Mouse (Mus musculus) ZHBTc4 (cell line): ENCODE results near the gene Sgk1.

Experiments used
- DNase-seq: peaks from one replicate; pipeline ENCODE4 v3.0.0-alpha.2; 2011; ENCODE audit warnings: low read depth, low spot score

Sgk1 gene

GRCm38 (mm10) chr10:21916301-21917071, 34.5 kb downstream of the Sgk1 start:
- no peak for DNase-seq

GRCm38 (mm10) chr10:21918016-21918749, 36.2 kb downstream of the Sgk1 start:
- DNase-seq = peak; percentile 44

GRCm38 (mm10) chr10:21918750-21919145, 36.8 kb downstream of the Sgk1 start:
- no peak for DNase-seq

GRCm38 (mm10) chr10:21920611-21921010, 38.6 kb downstream of the Sgk1 start:
- peak; percentile 56 for DNase-seq

GRCm38 (mm10) chr10:21922716-21923350, 40.8 kb downstream of the Sgk1 start:
- no peak for DNase-seq

GRCm38 (mm10) chr10:21923495-21923952, 41.5 kb downstream of the Sgk1 start:
- DNase-seq = peak; percentile 88

GRCm38 (mm10) chr10:21924051-21924720, 42.2 kb downstream of the Sgk1 start:
- no peak for DNase-seq

GRCm38 (mm10) chr10:21926941-21927340, 45.0 kb downstream of the Sgk1 start:
- DNase-seq = no peak

- DNase-seq = no peak
Measured at GRCm38 (mm10) chr10:21930781-21931380, 48.9 kb downstream of the Sgk1 start.

- no peak for DNase-seq
Measured at GRCm38 (mm10) chr10:21932791-21933190, 50.8 kb downstream of the Sgk1 start.

- no peak for DNase-seq
Measured at GRCm38 (mm10) chr10:21934826-21935225, 52.8 kb downstream of the Sgk1 start.

GRCm38 (mm10) chr10:21936513-21937221, 54.7 kb downstream of the Sgk1 start:
- DNase-seq = peak; percentile 30

GRCm38 (mm10) chr10:21937222-21937605, 55.2 kb downstream of the Sgk1 start:
- DNase-seq = peak; percentile 81

- no peak for DNase-seq
Measured at GRCm38 (mm10) chr10:21938166-21938565, 56.2 kb downstream of the Sgk1 start.

GRCm38 (mm10) chr10:21941235-21941634, 59.3 kb downstream of the Sgk1 start:
- DNase-seq = no peak

GRCm38 (mm10) chr10:21943145-21943700, 61.2 kb downstream of the Sgk1 start:
- no peak for DNase-seq

- DNase-seq = no peak
Measured at GRCm38 (mm10) chr10:21945195-21945594, 63.2 kb downstream of the Sgk1 start.

- DNase-seq = no peak
Measured at GRCm38 (mm10) chr10:21946751-21947351, 64.9 kb downstream of the Sgk1 start.

- DNase-seq = no peak
Measured at GRCm38 (mm10) chr10:21952520-21952919, 70.5 kb downstream of the Sgk1 start.

- peak; percentile 36 for DNase-seq
Measured at GRCm38 (mm10) chr10:21961111-21961510, 79.1 kb downstream of the Sgk1 start.
